Mouse (Mus musculus) urinary bladder, postnatal 14 days (tissue): ENCODE data around the gene Pigz.
"Not testable (repeated sequence)": the region's sequence is repeated elsewhere in the genome, so short reads cannot be mapped to it uniquely, and the experiment has no call there.

Experiments used
- DNase-seq: peaks from one replicate; pipeline ENCODE4 v3.0.0; 2021; ENCODE audit warnings: low spot score

Pigz gene

DNA sequence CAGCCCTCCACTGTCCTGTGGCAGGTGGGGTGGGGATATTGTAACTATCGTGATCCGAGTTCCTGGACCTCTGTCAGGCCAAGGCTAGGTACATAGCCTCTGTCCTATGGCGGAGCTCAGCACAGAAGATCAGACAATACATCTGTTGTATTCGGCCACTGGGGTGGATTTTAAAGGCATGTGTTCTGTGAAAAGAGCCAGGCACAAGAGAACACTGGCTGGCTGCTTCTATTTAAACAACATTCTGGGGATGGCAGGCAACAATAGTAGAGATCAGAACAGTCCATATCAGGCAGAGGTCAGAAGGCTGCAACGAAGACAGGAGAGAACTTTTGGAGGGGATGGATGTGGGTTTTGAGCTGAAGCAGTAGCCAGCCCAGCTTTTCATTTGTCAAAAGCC lies 1.4 kb upstream of the Pigz start:
- DNase-seq: no peak

DNA sequence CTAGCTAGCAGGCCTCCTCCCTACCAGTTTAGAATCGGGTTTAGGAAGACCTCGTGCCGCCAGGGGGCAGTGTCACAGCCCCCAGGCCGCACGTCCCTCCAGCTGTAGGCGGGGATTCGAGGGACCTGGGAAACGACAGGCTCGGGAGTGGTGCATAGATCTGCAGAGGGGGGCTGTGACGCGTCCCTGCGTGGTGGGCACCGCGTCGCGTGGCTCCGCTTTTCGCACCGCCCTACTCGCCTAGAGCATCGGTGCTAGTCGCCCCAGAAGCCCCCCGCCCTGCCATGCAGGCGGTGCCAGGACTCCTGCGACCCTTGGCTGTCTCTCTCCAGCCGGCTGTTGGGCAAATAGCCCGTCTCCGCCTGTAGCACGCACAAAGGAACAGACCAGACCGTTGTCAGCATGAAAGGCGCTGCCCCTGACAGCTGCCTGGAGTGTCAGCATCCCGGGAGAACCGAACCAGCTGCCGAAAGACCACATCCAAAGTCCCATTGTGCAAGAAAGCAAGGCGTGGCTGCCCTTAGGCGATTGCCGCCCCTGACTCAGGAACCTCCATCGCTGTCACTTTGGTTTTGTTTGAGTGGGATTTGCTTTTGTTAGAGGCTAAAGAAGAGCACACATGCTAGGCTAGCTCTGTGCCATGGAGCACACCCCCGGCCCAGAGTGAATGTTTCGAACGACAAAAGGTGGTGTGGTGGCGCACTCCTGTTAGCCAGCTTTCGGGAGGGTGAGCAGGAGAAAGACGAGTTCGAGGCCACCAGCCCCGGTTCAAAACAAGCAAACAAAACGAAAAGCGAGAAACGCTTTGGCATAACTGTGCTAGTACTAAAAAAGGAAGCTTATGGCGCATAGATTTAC lies 582 bp upstream of the Pigz start:
- DNase-seq: peak; percentile 87

DNA sequence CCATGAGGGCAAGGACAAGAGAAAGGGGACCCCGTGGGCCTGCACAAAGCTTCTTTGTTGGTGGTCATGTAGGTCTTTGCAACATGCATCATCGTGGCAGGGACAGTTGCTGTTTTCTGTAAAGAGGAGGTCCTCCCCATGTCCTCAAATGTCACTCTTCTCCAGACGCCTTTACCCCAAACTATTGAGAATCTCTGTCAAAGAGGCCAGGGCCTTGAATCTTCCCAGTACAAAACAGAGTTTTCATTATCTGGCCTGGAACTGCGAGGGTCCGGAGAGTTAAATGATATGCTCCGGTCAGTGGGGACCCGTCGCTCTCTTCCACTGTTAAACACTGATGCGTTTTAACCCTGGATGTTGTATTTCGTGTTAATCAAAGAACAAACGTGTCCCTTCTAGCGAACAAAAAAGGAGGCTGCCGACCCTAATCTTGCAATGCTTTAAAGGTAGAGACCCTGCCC lies 929 bp downstream of the Pigz start:
- no peak for DNase-seq

DNA sequence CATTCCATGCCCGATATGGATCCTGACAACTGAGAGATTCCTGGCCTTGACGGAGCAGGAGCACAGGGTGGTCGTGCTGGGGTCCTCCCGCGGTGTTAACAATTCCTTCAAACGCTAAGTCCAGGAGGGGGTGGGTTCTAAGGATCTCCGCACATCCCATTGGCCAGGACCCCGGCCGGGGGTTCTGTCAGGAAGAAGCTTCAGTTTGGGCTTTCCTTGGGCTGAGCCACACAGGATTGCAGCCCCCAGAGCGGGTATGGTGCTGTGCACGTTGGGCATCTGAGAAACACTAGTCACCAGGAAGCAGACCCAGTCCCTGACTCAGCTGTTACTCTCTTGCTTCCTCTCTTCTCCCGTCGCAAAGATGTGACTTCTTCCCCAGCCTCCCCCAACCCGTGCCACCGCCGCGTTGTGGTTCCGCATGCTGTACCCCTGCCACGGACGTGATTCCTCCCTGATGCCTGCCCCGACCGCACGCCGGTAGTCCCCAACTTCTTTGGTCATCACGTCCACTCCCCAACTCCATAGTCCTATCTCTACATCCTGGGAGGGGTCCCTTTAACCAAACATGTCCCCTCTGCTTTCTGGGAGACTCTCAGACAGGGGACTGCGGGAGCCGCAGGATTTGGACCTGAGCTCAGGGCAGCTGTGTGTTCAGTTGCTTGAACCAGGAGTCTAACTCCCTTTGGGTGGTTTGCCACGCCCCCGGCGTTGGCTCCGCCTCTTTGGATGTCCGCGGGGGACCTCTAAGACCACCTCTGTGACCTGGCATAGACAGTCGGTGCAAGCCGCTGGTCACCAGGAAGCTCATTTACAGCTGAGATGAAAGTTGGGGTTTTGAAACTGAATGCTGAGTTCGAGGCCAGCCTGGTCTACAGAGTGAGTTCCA lies 1.7 kb downstream of the Pigz start:
- DNase-seq: no peak

DNA sequence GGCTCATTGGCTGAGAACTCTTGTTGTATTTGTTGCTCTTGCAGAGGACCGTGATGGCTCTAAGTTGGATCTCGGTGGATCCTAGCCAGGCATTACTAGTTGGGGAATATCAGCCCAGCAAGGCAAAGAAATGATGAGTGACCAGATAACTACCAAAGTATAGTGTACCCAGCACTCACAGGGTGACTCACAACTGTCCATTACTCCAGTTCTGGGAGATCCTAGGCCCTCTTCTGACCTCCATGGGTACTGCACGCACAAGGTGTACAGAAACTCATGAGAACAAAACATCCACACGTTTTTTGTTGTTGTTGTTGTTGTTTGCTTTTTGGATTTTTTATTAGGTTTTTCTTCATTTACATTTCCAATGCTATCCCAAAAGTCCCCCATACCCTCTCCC lies 2.9 kb downstream of the Pigz start:
- DNase-seq: no peak

DNA sequence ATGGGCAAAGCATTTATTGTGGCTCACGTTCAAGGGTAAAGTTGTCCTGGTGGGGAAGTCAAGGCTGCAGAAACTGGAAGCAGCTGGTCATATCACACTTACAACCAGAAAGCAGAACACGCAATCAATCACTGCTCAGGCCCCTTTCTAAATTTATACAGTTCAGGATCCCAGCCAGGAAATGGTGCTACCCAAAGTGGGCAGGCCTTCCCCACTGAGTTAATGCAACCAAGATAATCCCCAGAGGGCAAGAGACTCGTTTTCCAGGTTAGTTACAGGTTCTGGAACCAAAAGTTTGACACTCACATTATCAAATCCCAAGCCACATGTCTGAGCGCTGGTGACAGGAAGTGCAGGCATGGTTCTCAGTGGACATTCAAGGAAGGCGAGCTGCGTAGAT lies 5.2 kb downstream of the Pigz start:
- DNase-seq: no peak

DNA sequence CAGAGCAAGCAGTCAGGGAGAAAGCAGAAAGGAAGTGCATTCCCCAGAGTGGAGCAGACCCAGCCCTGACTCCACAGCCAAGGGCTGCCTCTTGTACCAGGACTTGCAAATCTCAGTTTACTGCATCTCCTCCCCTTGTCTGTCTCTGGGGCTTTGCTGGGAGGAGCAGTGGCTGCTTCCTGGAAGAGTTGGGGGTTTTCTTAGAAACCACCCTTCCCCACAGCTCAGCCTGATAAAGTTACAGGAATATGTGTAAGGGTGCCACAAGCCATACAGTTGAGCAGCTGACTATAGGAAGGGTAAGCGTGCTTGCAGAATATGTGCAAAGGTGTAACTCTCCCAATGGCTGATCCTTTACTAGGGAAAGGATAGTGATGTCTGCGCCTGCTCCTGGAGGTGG lies 6.9 kb downstream of the Pigz start:
- no peak for DNase-seq

DNA sequence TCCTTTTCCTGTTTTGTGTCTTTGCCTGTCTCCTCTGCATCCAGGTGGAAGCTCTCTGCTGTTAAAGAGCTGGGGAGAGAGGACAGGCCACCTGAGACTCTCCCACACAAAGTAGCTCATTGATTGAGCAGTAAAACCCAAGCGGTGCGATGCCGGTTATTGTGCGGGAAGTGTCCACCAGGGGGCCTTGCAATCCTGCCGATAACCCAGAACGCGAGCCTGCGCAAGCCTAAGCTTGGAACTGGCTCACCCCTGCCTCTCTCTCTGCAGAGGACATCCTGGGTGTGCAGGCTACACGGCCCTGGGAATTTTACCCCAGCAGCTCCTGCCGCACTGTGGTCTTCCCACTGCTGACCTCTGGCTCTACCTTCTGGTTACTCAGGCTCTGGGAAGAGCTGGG lies 10.3 kb downstream of the Pigz start:
- DNase-seq: peak; percentile 81

DNA sequence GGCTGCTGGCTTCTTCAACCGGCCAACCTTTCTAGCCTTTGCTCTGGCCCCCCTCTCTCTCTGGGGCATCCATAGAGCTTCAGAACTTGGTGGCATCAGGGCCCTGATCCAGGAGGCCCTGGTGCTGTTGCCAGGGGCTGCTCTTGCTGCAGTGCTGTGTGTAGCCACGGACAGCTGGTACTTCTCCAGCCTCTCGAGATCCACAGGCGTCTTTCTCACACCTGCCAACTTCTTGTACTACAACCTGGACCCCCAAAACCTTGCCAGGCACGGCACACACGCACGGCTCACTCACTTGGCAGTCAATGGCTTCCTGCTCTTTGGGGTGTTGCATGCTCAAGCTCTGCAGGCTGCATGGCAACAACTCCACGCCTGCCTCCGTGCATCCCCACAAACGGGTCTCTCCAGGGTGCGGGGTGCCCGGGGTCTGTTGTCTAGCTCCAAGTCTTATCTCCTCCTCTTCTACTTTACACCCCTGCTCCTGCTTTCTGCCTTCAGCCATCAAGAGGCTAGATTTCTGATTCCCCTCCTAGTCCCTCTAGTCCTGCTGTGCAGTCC lies 11.1 kb downstream of the Pigz start:
- no peak for DNase-seq

DNA sequence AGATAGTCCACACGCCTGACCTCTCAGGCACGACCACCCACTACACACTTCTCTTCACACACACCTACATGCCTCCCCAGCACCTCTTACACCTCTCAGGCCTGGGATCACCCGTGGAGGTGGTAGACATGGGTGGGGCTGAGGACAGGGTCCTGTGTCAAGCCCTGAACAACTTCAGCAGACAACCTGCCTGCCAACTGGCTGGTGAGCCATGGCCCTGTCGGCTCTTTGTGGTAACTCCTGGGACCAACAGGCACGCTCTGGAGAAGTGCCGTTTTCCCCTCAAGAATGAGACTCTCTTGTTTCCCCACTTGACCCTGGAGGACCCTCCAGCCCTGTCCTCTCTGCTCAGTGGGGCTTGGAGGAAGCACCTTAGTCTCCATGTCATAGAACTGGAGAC lies 11.7 kb downstream of the Pigz start:
- DNase-seq: no peak

DNA sequence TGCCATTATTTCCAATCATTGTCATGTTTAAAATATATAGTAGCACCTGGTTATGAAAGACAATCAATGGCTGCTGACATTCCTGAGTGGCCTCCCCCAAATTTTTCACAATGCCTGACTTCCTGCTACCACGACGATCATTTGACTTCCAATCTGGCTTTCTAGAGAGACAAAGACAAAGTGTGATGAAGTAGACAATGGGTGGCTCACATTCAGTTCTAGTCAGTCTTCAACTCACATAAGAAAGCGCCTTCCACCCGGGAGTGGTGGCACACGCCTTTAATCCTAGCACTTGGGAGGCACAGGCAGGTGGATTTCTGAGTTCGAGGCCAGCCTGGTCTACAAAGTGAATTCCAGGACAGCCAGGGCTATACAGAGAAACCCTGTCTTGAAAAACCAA lies 12.3 kb downstream of the Pigz start:
- DNase-seq: not testable (repeated sequence)

DNA sequence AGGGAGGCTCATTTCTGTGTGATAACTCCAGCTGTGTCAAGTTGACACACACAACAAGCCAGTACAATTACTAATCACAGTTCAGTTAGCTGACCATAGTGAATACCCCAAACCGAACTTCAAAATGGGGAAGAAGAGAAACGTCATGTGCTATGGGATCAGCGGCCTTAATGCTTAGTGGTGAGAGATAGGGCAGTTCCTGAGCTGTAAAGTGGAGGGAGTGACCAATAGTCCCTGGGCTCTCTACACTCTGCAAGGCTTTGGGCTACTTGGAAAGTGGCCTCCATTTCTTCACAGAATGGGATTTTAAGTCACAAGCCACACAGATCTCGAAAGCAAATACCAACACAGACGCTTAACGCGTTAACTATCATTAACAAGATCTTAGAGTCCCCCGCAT lies 13.7 kb downstream of the Pigz start:
- DNase-seq: no peak

DNA sequence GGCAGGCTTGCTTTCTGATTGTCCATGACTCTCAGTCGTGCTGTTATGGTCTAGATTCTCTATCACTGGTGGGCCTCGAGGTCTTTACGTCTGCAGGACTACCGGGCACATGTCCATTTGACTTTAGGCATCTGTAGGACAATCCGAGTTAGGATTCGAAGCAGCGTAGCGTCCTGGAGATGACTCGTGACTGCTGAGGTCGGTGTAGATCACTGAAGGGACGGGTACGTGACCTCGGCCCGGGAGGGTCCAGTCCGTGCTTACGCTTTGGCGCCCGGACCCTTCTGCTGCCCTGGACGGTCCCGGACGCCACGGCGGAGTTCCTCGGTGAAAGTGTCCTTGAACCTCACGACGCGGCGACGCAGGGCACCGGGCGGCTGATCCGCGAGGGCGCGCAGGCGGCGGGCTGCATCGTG lies 14.3 kb downstream of the Pigz start:
- no peak for DNase-seq

DNA sequence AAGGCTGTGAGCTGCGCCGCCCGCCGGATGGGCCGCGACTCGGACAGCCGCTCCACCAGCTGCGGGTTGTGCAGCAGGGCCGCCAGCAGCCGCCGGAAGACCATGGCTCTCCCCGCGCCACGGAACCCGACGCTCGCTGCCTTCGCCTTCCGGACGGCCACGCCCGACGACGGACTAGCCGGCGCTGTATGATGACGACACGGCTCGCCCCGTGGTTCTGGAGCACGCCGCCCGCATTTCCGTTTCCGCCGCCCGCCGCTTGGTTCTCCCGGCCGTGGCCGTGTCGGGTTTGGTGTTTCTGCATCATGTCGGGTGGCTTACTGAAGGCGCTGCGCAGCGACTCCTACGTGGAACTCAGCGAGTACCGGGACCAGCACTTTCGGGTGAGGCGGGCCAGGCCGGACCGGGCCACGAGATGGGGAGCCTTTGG lies 14.7 kb downstream of the Pigz start, which contains the start of the genes 0610012G03Rik and Ncbp2:
Gene 0610012G03Rik (minus strand): TSS at position 150 of the 430 bp plus-strand sequence.
Gene Ncbp2 (plus strand): TSS at position 169 of the 430 bp plus-strand sequence.
- DNase-seq: peak; percentile 97

DNA sequence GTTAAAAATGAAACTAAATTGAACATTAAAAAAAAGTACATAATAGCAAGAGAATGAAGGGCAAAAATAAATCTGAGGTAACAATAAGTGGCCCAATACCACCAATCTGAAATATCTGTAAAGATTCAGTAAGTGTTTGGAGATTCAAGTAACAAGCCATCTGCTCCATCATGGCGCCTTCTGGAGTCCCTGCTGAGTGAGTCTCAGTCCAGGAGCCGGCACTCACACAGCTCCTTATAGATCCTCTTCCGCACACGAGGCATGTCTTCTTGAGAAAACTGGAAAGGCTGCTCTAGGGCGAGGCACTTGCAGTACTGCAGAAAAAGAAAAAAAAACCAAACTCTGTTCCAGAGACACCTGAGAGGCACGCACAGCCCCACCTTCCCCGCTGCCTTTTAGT lies 29.6 kb downstream of the Pigz start:
- no peak for DNase-seq

DNA sequence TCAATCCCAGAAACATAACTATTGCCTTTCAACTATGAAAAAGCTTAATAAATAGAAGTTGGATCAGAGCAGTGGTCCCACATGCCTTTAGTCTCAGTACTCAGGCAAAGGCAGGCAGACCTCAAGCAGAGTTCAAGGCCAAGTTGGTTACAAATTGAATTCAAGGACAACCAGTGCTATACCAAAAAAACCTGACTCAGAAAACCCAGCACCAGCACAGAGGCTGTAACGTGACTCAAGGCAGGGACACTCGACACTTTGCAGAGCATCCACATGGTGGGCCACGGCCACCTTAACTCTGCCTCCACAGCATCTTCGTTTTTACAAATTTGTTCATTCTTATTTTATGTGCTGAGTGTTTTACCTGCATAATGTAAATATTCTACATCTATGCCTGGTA lies 41.6 kb downstream of the Pigz start:
- DNase-seq: no peak

DNA sequence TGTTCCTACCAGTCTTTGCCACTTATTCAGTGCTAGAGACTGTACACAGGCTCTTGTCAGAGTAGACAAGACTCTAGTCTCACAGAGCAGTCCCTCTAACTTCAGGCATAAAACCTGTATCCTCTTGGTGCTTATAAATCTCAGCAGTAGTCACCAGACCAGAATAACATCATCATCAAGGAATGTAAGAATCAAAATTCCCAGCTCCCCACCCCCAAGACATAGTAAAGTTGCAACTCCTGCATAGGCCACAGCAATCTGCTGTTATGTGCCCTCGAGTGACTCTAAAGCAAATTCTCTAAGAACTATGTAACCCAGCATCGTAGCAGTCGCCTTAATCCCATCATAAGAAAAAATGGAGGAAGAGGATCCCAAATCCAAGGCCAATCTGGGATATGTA lies 45.9 kb downstream of the Pigz start:
- no peak for DNase-seq

DNA sequence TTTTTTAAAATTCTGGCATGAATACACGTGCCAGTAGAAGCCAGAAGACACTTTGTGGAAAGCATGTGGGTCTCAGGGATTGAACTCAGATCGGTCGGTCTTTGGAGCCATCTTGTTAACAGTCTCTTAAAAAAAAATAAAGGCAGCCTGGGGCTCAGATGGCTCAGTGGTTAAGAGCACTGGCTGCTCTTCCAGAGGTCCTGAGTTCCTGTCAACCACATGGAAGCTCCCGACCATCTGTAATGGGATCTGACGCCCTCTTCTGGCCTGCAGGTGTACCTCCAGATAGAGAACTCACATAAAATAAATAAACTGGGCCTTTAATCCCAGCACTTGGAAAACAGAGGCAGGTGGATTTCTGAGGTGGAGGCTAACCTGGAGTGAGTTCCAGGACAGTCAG lies 47.3 kb downstream of the Pigz start:
- no peak for DNase-seq

DNA sequence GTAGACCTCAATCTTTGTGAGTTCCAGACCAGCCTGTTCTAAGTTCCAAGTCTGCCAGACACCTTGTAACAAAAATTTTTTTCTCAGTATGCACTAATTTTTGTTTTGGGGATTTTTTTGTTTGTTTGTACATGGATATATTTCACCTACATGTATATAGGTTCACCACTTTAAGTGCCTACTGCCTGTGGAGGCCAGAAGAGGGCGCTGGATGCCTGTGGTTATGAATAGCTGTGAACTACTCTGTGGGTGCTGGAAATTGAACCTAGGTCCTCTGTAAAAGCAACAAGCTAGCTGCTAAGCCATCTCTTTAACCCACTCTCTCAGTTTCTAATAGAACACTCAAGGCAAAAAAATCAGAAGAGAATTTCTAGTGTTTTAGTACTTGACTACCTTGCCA lies 58.4 kb downstream of the Pigz start:
- DNase-seq: no peak

DNA sequence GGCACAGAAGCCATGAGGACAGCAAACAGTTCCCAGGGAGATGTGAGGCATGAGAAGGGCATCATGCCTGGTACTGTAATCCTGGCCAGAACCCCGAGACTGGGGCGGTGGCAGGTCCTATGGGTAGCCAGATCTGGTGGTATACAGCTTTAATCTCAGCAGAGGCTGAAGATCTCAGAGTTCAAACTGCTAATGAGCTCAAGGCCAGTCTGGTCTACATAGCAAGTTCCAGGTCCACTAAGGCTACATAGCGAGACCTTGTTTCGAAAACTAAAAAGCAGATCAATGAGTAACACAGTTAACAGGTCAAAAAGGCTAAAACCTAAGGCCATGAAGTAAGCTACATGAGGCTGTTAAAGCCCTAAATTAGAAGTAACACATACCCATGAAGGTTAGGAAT lies 59.5 kb downstream of the Pigz start:
- DNase-seq: no peak

DNA sequence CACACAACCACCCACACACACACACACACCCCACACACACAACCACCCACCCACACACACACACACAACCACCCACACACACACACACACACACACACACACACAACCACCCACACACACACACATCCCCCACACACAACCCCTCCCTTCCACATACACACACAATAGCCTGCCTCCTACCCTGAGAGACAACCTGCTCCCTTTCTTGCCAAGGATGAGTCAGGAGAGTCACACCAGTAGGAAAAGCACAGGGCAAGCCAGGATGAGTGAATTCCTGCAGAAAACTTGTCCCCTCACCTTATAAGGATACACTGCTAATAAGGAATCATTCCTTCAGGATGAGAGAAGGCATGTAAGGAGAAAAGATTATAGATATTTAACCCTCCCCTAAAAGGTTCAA lies 60.3 kb downstream of the Pigz start:
- DNase-seq: no peak
